Mouse (Mus musculus): Measurements from ENCODE around the gene Usp37.
"Not testable (repeated sequence)": the region's sequence is repeated elsewhere in the genome, so short reads cannot be mapped to it uniquely, and the experiment has no call there.

Gene Usp37

GRCm38 (mm10) chr1:74544184-74544583 is at the start of gene Usp37:
TSS of gene Usp37 (minus strand) at chr1:74544284.
- no peak for DNase-seq

- DNase-seq = peak; percentile 99
Observed at GRCm38 (mm10) chr1:74587773-74588445, 43.8 kb upstream of the Usp37 start, which contains the start of the genes Zfp142 and Bcs1l. TSS of gene Zfp142 (minus strand) at chr1:74588246. TSS of gene Bcs1l (plus strand) at chr1:74588289.

- peak in 1 of 2 experiments; percentile 14 for DNase-seq
Observed at GRCm38 (mm10) chr1:74587233-74587772, 43.2 kb upstream of the Usp37 start.

GRCm38 (mm10) chr1:74584616-74585398 is 40.7 kb upstream of the Usp37 start:
- no peak for DNase-seq

- no peak for DNase-seq
Observed at GRCm38 (mm10) chr1:74582621-74583020, 38.5 kb upstream of the Usp37 start.

- no peak for DNase-seq
Observed at GRCm38 (mm10) chr1:74569739-74570719, 25.9 kb upstream of the Usp37 start.

GRCm38 (mm10) chr1:74565834-74566233 is 21.8 kb upstream of the Usp37 start:
- DNase-seq = no peak

GRCm38 (mm10) chr1:74559061-74559460 is 15.0 kb upstream of the Usp37 start:
- no peak for DNase-seq

GRCm38 (mm10) chr1:74542451-74542961 is 1.6 kb downstream of the Usp37 start, which contains the start of gene Plcd4:
TSS of gene Plcd4 (plus strand) at chr1:74542888.
- DNase-seq = peak; percentile 18 to 22

GRCm38 (mm10) chr1:74538650-74539049 is 5.4 kb downstream of the Usp37 start:
- DNase-seq = no peak

- DNase-seq = no peak
Observed at GRCm38 (mm10) chr1:74528589-74528988, 15.5 kb downstream of the Usp37 start.

GRCm38 (mm10) chr1:74524746-74525145 is 19.3 kb downstream of the Usp37 start:
- no peak for DNase-seq

- no peak for DNase-seq
Observed at GRCm38 (mm10) chr1:74519875-74520274, 24.2 kb downstream of the Usp37 start.

GRCm38 (mm10) chr1:74512999-74513398 is 31.1 kb downstream of the Usp37 start:
- DNase-seq = not testable (repeated sequence)

GRCm38 (mm10) chr1:74511306-74511705 is 32.8 kb downstream of the Usp37 start:
- DNase-seq = no peak

GRCm38 (mm10) chr1:74507780-74508179 is 36.3 kb downstream of the Usp37 start:
- DNase-seq = no peak

GRCm38 (mm10) chr1:74506471-74506881 is 37.6 kb downstream of the Usp37 start:
- DNase-seq = peak in 1 of 2 experiments; percentile 42

- DNase-seq = peak; percentile 100
Observed at GRCm38 (mm10) chr1:74505721-74506464, 38.2 kb downstream of the Usp37 start, which contains the start of gene Cnot9. TSS of gene Cnot9 (plus strand) at chr1:74506058.

GRCm38 (mm10) chr1:74505393-74505720 is 38.7 kb downstream of the Usp37 start:
- no peak for DNase-seq

GRCm38 (mm10) chr1:74501106-74501505 is 43.0 kb downstream of the Usp37 start:
- no peak for DNase-seq

- DNase-seq = no peak
Observed at GRCm38 (mm10) chr1:74485792-74486191, 58.3 kb downstream of the Usp37 start.

All from lung, adult 18-20 months (tissue).